ENCODE assay signal across 16 mouse cellular contexts in the genomic region with DNA sequence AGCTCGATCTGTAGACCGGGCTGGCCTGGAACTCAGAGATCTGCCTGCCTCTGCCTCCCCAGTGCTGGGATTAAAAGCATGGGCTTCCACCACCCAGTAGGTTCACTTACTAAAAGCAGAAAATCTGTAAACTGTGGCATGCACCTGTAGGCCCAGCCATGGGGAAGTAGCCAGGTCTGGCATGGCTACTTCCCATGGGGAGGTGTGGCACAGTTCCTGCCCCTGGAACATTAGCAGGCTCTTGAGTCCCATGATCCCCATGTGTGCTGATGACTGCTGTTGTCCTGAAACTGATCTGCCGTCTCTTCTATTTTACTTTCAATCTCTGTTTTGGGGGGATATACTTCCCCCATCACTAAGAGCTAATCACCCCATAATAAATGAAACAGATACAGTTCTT.
"Had no signal": no experiment of that assay in that cellular context is flagged by ENCODE, and none has a peak within 500 bp of the region (broad histone marks: within the 10 kb centered on the region; RNA-seq: fewer than 3 reads in every experiment).

No protein-coding gene starts in this region.

- DNase-seq: retina, postnatal 1 day; right cerebral cortex, adult 18-20 months; right cerebral cortex, postnatal 14 days; right cerebral cortex, postnatal 25 days; right cerebral cortex, postnatal 4 days; spleen, adult 18-20 months; thymus, adult 18-20 months; thymus, adult 2 months; thymus, postnatal 14 days; thymus, postnatal 25 days; thymus, postnatal 36 days; thymus, postnatal 4 days had no signal

- H3K4me1 ChIP-seq: neural tube, embryonic 13.5 days; neural tube, embryonic 15.5 days; stomach, embryonic 15.5 days had no signal

- H3K27ac ChIP-seq: neural tube, embryonic 13.5 days; neural tube, embryonic 15.5 days; stomach, embryonic 15.5 days; stomach, postnatal 0 days had no signal

- H3K4me3 ChIP-seq: neural tube, embryonic 13.5 days; neural tube, embryonic 15.5 days; stomach, embryonic 15.5 days had no signal
